Mouse (Mus musculus) cerebellum, postnatal 36 days (tissue): ENCODE measurements around the gene 1700020N01Rik.

Experiments used
- DNase-seq, 2 experiments: peaks; one replicate each; pipeline ENCODE4 v3.0.0; 2021 to 2022; ENCODE audit warnings: mixed read lengths in 2 of 2

The 1700020N01Rik gene

GRCm38 (mm10) chr10:21605011-21605571 is 12.1 kb downstream of the 1700020N01Rik start:
- peak in 1 of 2 experiments; percentile 14 for DNase-seq

GRCm38 (mm10) chr10:21605601-21606000 is 12.7 kb downstream of the 1700020N01Rik start:
- DNase-seq = no peak

- DNase-seq = no peak
Measured at GRCm38 (mm10) chr10:21606931-21607330, 14.0 kb downstream of the 1700020N01Rik start.

- DNase-seq = no peak
Measured at GRCm38 (mm10) chr10:21609583-21609982, 16.6 kb downstream of the 1700020N01Rik start.

GRCm38 (mm10) chr10:21613021-21613860 is 20.3 kb downstream of the 1700020N01Rik start:
- DNase-seq = no peak

- no peak for DNase-seq
Measured at GRCm38 (mm10) chr10:21614520-21614919, 21.6 kb downstream of the 1700020N01Rik start.

GRCm38 (mm10) chr10:21618745-21619508 is 26.0 kb downstream of the 1700020N01Rik start:
- DNase-seq = no peak

- DNase-seq = no peak
Measured at GRCm38 (mm10) chr10:21622065-21622464, 29.1 kb downstream of the 1700020N01Rik start.

- DNase-seq = no peak
Measured at GRCm38 (mm10) chr10:21628555-21628954, 35.6 kb downstream of the 1700020N01Rik start.

GRCm38 (mm10) chr10:21629031-21629740 is 36.2 kb downstream of the 1700020N01Rik start:
- no peak for DNase-seq

GRCm38 (mm10) chr10:21631481-21631880 is 38.5 kb downstream of the 1700020N01Rik start:
- no peak for DNase-seq

GRCm38 (mm10) chr10:21632687-21633086 is 39.7 kb downstream of the 1700020N01Rik start:
- DNase-seq = no peak

- DNase-seq = no peak
Measured at GRCm38 (mm10) chr10:21635988-21636710, 43.2 kb downstream of the 1700020N01Rik start.

GRCm38 (mm10) chr10:21636711-21637081 is 43.8 kb downstream of the 1700020N01Rik start:
- DNase-seq = no peak

GRCm38 (mm10) chr10:21651388-21651787 is 58.4 kb downstream of the 1700020N01Rik start:
- DNase-seq = no peak

GRCm38 (mm10) chr10:21652426-21653345 is 59.7 kb downstream of the 1700020N01Rik start:
- no peak for DNase-seq

- DNase-seq = no peak
Measured at GRCm38 (mm10) chr10:21653469-21653868, 60.5 kb downstream of the 1700020N01Rik start.

- DNase-seq = no peak
Measured at GRCm38 (mm10) chr10:21659576-21660246, 66.8 kb downstream of the 1700020N01Rik start.

- DNase-seq = no peak
Measured at GRCm38 (mm10) chr10:21668976-21669375, 76.0 kb downstream of the 1700020N01Rik start.

GRCm38 (mm10) chr10:21669750-21670161 is 76.8 kb downstream of the 1700020N01Rik start:
- no peak for DNase-seq
